Mouse (Mus musculus) kidney, adult 9 months (tissue): ENCODE measurements around the gene Dapk3.

Experiments used
- DNase-seq: peaks from one replicate; pipeline ENCODE4 v3.0.0; 2022

The Dapk3 gene

GRCm38 (mm10) chr10:81182336-81183333 is at the start of gene Dapk3:
Gene Dapk3 (plus strand): TSS chr10:81183005.
- peak; percentile 99 for DNase-seq

GRCm38 (mm10) chr10:81134181-81134587 is 48.6 kb upstream of the Dapk3 start:
- peak; percentile 91 for DNase-seq

- DNase-seq = peak; percentile 74
Observed at GRCm38 (mm10) chr10:81134966-81135681, 47.7 kb upstream of the Dapk3 start, which contains the start of gene Zbtb7a. Gene Zbtb7a (plus strand): TSS chr10:81135220.

GRCm38 (mm10) chr10:81135831-81136705 is 46.7 kb upstream of the Dapk3 start:
- DNase-seq = peak; percentile 81

- DNase-seq = peak; percentile 93
Observed at GRCm38 (mm10) chr10:81136706-81137231, 46.0 kb upstream of the Dapk3 start.

- peak; percentile 100 for DNase-seq
Observed at GRCm38 (mm10) chr10:81137252-81138130, 45.3 kb upstream of the Dapk3 start.

GRCm38 (mm10) chr10:81138131-81138782 is 44.5 kb upstream of the Dapk3 start:
- DNase-seq = peak; percentile 52

- no peak for DNase-seq
Observed at GRCm38 (mm10) chr10:81138821-81139528, 43.8 kb upstream of the Dapk3 start.

GRCm38 (mm10) chr10:81139529-81139846 is 43.3 kb upstream of the Dapk3 start:
- no peak for DNase-seq

GRCm38 (mm10) chr10:81140005-81140404 is 42.8 kb upstream of the Dapk3 start:
- DNase-seq = no peak

GRCm38 (mm10) chr10:81140717-81141454 is 41.9 kb upstream of the Dapk3 start:
- no peak for DNase-seq

GRCm38 (mm10) chr10:81141455-81142210 is 41.2 kb upstream of the Dapk3 start:
- no peak for DNase-seq

- no peak for DNase-seq
Observed at GRCm38 (mm10) chr10:81142551-81142981, 40.2 kb upstream of the Dapk3 start.

- DNase-seq = no peak
Observed at GRCm38 (mm10) chr10:81143157-81143633, 39.6 kb upstream of the Dapk3 start.

- no peak for DNase-seq
Observed at GRCm38 (mm10) chr10:81143845-81144437, 38.9 kb upstream of the Dapk3 start.

GRCm38 (mm10) chr10:81144667-81145066 is 38.1 kb upstream of the Dapk3 start:
- DNase-seq = no peak

- DNase-seq = no peak
Observed at GRCm38 (mm10) chr10:81145307-81145706, 37.5 kb upstream of the Dapk3 start.

- DNase-seq = no peak
Observed at GRCm38 (mm10) chr10:81145778-81146177, 37.0 kb upstream of the Dapk3 start.
